Mouse (Mus musculus) CH12.LX (cell line): ENCODE results near the gene 3830406C13Rik. TPM values are rescaled to one million over a fixed set of nuclear protein-coding genes. Genes with fewer than 3 reads are reported as not detected.

Experiments used
- DNase-seq: peaks from one replicate; pipeline ENCODE4 v3.0.0-alpha.2; 2013; ENCODE audit errors: extremely low read depth
- H3K27ac ChIP-seq: 2 replicates; pipeline ENCODE4 v1.5.1; 2012; ENCODE audit warnings: low read depth, mild to moderate bottlenecking, control low read depth, moderate library complexity; ENCODE audit not compliant: insufficient read depth
- H3K27me3 ChIP-seq: replicated peaks from 2 replicates; pipeline ENCODE3; 2012; ENCODE audit warnings: inconsistent platforms
- H3K36me3 ChIP-seq, 2 experiments: replicated peaks in 1 of 2; 2 replicates each; pipeline versions ENCODE3 to v1.6.1; 2012; ENCODE audit warnings: inconsistent platforms in 1 of 2, low read length in 1 of 2, mild to moderate bottlenecking in 1 of 2, mixed read lengths in 1 of 2, moderate library complexity in 1 of 2; ENCODE audit not compliant: control insufficient read depth in 1 of 2, insufficient read depth in 1 of 2
- H3K4me1 ChIP-seq, 2 experiments: 2 replicates each; pipeline ENCODE4 v1.6.1; 2012; ENCODE audit warnings: inconsistent platforms in 1 of 2, moderate library complexity in 1 of 2; ENCODE audit not compliant: insufficient read depth in 2 of 2, control insufficient read depth in 1 of 2
- H3K4me2 ChIP-seq: 2 replicates; pipeline ENCODE4 v1.6.1; 2012; ENCODE audit warnings: low read depth, mild to moderate bottlenecking, control low read depth; ENCODE audit not compliant: poor library complexity, insufficient read depth, severe bottlenecking
- H3K4me3 ChIP-seq, 3 experiments: fragments of 150-350 bp in 1 of 3; sonication (generic) in 1 of 3; replicated peaks in 1 of 3; 2 replicates each; pipeline versions ENCODE3 to v1.5.1; 2011 to 2012; ENCODE audit warnings: low read depth in 2 of 3, low read length in 2 of 3, mild to moderate bottlenecking in 2 of 3, moderate library complexity in 2 of 3, control low read depth in 1 of 3, improper control_type of control experiment in 1 of 3, inconsistent platforms in 1 of 3, mixed read lengths in 1 of 3; ENCODE audit not compliant: poor library complexity in 1 of 3
- H3K79me2 ChIP-seq: replicated peaks from 2 replicates; pipeline ENCODE4 v1.6.1; 2012; ENCODE audit warnings: mild to moderate bottlenecking, moderate library complexity; ENCODE audit not compliant: control insufficient read depth, poor library complexity, insufficient read depth, severe bottlenecking; ENCODE audit errors: extremely low read depth
- H3K9ac ChIP-seq: 2 replicates; pipeline ENCODE4 v1.6.1; 2012; ENCODE audit warnings: low read depth, mild to moderate bottlenecking, control low read depth, moderate library complexity; ENCODE audit not compliant: insufficient read depth
- H3K9me3 ChIP-seq: replicated peaks from 2 replicates; pipeline ENCODE3; 2012; ENCODE audit warnings: low read length, inconsistent platforms, mixed read lengths
- BHLHE40 ChIP-seq: IDR thresholded peaks from 2 replicates; pipeline ENCODE4 v1.6.1; 2011; ENCODE audit warnings: mild to moderate bottlenecking, low read depth, low read length, improper control_type of control experiment
- CHD1 ChIP-seq: IDR thresholded peaks from 2 replicates; pipeline ENCODE4 v1.6.1; 2012; ENCODE audit warnings: low read depth, low read length, improper control_type of control experiment, inconsistent platforms
- CHD2 ChIP-seq: IDR thresholded peaks from 2 replicates; pipeline ENCODE4 v1.6.1; 2011; ENCODE audit warnings: low read length, improper control_type of control experiment
- CTCF ChIP-seq, 2 experiments: IDR thresholded peaks in 1 of 2; conservative IDR thresholded peaks in 1 of 2; 2 replicates each; pipeline ENCODE4 v1.5.1; 2011 to 2012; ENCODE audit warnings: low read depth in 2 of 2, low read length in 2 of 2, improper control_type of control experiment in 1 of 2, inconsistent platforms in 1 of 2, mild to moderate bottlenecking in 1 of 2, moderate library complexity in 1 of 2
- E2F4 ChIP-seq: IDR thresholded peaks from 2 replicates; pipeline ENCODE4 v1.6.1; 2011; ENCODE audit warnings: low read depth, low read length, improper control_type of control experiment; ENCODE audit not compliant: insufficient replicate concordance
- ELF1 ChIP-seq: IDR thresholded peaks from 2 replicates; pipeline ENCODE4 v1.6.1; 2014; ENCODE audit warnings: low read depth, mild to moderate bottlenecking, inconsistent platforms, low read length, improper control_type of control experiment
- EP300 ChIP-seq: IDR thresholded peaks from 2 replicates; pipeline ENCODE4 v1.6.1; 2011; ENCODE audit warnings: low read length, improper control_type of control experiment
- ETS1 ChIP-seq: conservative IDR thresholded peaks from 2 replicates; pipeline ENCODE4 v1.6.1; 2012; ENCODE audit warnings: low read depth, mild to moderate bottlenecking, inconsistent platforms, low read length, improper control_type of control experiment, moderate library complexity
- GABPA ChIP-seq: IDR thresholded peaks from 2 replicates; pipeline ENCODE4 v1.6.1; 2012; ENCODE audit warnings: low read depth, low read length, improper control_type of control experiment, inconsistent platforms; ENCODE audit not compliant: insufficient replicate concordance
- HCFC1 ChIP-seq: IDR thresholded peaks from 2 replicates; pipeline ENCODE4 v1.6.1; 2012; ENCODE audit warnings: low read depth, mild to moderate bottlenecking, inconsistent platforms, low read length, improper control_type of control experiment
- IRF4 ChIP-seq: IDR thresholded peaks from 2 replicates; pipeline ENCODE4 v1.6.1; 2014; ENCODE audit warnings: low read depth, mild to moderate bottlenecking, inconsistent platforms, low read length, improper control_type of control experiment
- JUN ChIP-seq: IDR thresholded peaks from 2 replicates; pipeline ENCODE4 v1.6.1; 2011; ENCODE audit warnings: low read depth, mild to moderate bottlenecking, low read length, improper control_type of control experiment, moderate library complexity; ENCODE audit not compliant: insufficient read depth
- JUND ChIP-seq: conservative IDR thresholded peaks from 2 replicates; pipeline ENCODE4 v1.6.1; 2011; ENCODE audit warnings: low read depth, low read length, improper control_type of control experiment
- KAT2A ChIP-seq: IDR thresholded peaks from 2 replicates; pipeline ENCODE4 v1.6.1; 2012; ENCODE audit warnings: low read length, improper control_type of control experiment, inconsistent platforms; ENCODE audit not compliant: insufficient replicate concordance
- MAFK ChIP-seq: IDR thresholded peaks from 2 replicates; pipeline ENCODE4 v1.6.1; 2011; ENCODE audit warnings: low read length, improper control_type of control experiment; ENCODE audit not compliant: insufficient replicate concordance
- MAX ChIP-seq: IDR thresholded peaks from 2 replicates; pipeline ENCODE4 v1.6.1; 2011; ENCODE audit warnings: low read length, improper control_type of control experiment
- MAZ ChIP-seq: IDR thresholded peaks from 2 replicates; pipeline ENCODE4 v1.6.1; 2012; ENCODE audit warnings: low read depth, mild to moderate bottlenecking, inconsistent platforms, low read length, improper control_type of control experiment, moderate library complexity
- MEF2A ChIP-seq: IDR thresholded peaks from 2 replicates; pipeline ENCODE4 v1.6.1; 2014; ENCODE audit warnings: low read depth, mild to moderate bottlenecking, inconsistent platforms, low read length, improper control_type of control experiment, borderline replicate concordance
- MXI1 ChIP-seq: IDR thresholded peaks from 2 replicates; pipeline ENCODE4 v1.6.1; 2011; ENCODE audit warnings: mild to moderate bottlenecking, low read depth, low read length, improper control_type of control experiment
- MYC ChIP-seq: IDR thresholded peaks from 2 replicates; pipeline ENCODE4 v1.6.1; 2011; ENCODE audit warnings: low read depth, mild to moderate bottlenecking, improper control_type of control experiment, low read length
- NELFE ChIP-seq: IDR thresholded peaks from 2 replicates; pipeline ENCODE4 v1.6.1; 2011; ENCODE audit warnings: low read depth, low read length, improper control_type of control experiment
- NRF1 ChIP-seq: IDR thresholded peaks from 2 replicates; pipeline ENCODE4 v1.6.1; 2014; ENCODE audit warnings: low read depth, mild to moderate bottlenecking, inconsistent platforms, low read length, improper control_type of control experiment, moderate library complexity
- PAX5 ChIP-seq: IDR thresholded peaks from 2 replicates; pipeline ENCODE4 v1.6.1; 2012; ENCODE audit warnings: low read length, inconsistent platforms, mixed read lengths
- POLR2A ChIP-seq: IDR thresholded peaks from 2 replicates; pipeline ENCODE4 v1.6.1; 2011; ENCODE audit warnings: low read depth, mild to moderate bottlenecking, improper control_type of control experiment, low read length
- POLR2AphosphoS2 ChIP-seq: IDR thresholded peaks from 2 replicates; pipeline ENCODE4 v1.6.1; 2011; ENCODE audit warnings: low read depth, low read length, improper control_type of control experiment
- RAD21 ChIP-seq: IDR thresholded peaks from 2 replicates; pipeline ENCODE4 v1.6.1; 2011; ENCODE audit warnings: low read depth, mild to moderate bottlenecking, low read length, improper control_type of control experiment, moderate library complexity
- RCOR1 ChIP-seq: conservative IDR thresholded peaks from 2 replicates; pipeline ENCODE4 v1.6.1; 2012; ENCODE audit warnings: low read depth, mild to moderate bottlenecking, inconsistent platforms, low read length, improper control_type of control experiment
- SIN3A ChIP-seq: IDR thresholded peaks from 2 replicates; pipeline ENCODE4 v1.6.1; 2012; ENCODE audit warnings: low read length, improper control_type of control experiment, inconsistent platforms
- SMC3 ChIP-seq: IDR thresholded peaks from 2 replicates; pipeline ENCODE4 v1.6.1; 2011; ENCODE audit warnings: low read depth, low read length, improper control_type of control experiment
- TBP ChIP-seq: conservative IDR thresholded peaks from 2 replicates; pipeline ENCODE4 v1.6.1; 2011; ENCODE audit warnings: low read depth, low read length, improper control_type of control experiment
- TCF12 ChIP-seq: IDR thresholded peaks from 2 replicates; pipeline ENCODE4 v1.6.1; 2014; ENCODE audit warnings: low read depth, mild to moderate bottlenecking, inconsistent platforms, low read length, improper control_type of control experiment
- UBTF ChIP-seq: IDR thresholded peaks from 2 replicates; pipeline ENCODE4 v1.6.1; 2012; ENCODE audit warnings: low read depth, mild to moderate bottlenecking, inconsistent platforms, low read length, improper control_type of control experiment, moderate library complexity
- USF1 ChIP-seq: IDR thresholded peaks from 2 replicates; pipeline ENCODE4 v1.6.1; 2014; ENCODE audit warnings: low read depth, mild to moderate bottlenecking, inconsistent platforms, low read length, improper control_type of control experiment
- USF2 ChIP-seq: conservative IDR thresholded peaks from 2 replicates; pipeline ENCODE4 v1.6.1; 2011; ENCODE audit warnings: low read depth, low read length, improper control_type of control experiment
- ZC3H11A ChIP-seq: IDR thresholded peaks from 2 replicates; pipeline ENCODE4 v1.6.1; 2012; ENCODE audit warnings: low read depth, mild to moderate bottlenecking, inconsistent platforms, low read length, improper control_type of control experiment
- ZKSCAN1 ChIP-seq: IDR thresholded peaks from 2 replicates; pipeline ENCODE4 v1.6.1; 2012; ENCODE audit warnings: low read depth, inconsistent platforms, low read length, improper control_type of control experiment, borderline replicate concordance
- ZMIZ1 ChIP-seq: IDR thresholded peaks from 2 replicates; pipeline ENCODE4 v1.6.1; 2012; ENCODE audit warnings: low read depth, mild to moderate bottlenecking, inconsistent platforms, low read length, improper control_type of control experiment
- ZNF384 ChIP-seq: IDR thresholded peaks from 2 replicates; pipeline ENCODE4 v1.6.1; 2012; ENCODE audit warnings: low read depth, low read length, improper control_type of control experiment, inconsistent platforms
- dilution Hi-C: fragments of 300-500 bp; cut with MboI; formaldehyde crosslinking; loops from 2 replicates; pipeline ENCODE4 v1.14.3; 2020; ENCODE audit warnings: low sequenced_read_pairs; ENCODE audit not compliant: extremely low pct_unique_long_range_greater_than_20kb, extremely low pct_ligation_motif_present
- in situ Hi-C: fragments of 300-500 bp; cut with MboI; formaldehyde crosslinking; loops from 3 replicates; pipeline ENCODE4 v1.14.3; 2019; ENCODE audit warnings: low sequenced_read_pairs, low pct_ligation_motif_present, low pct_unique_long_range_greater_than_20kb, mixed read lengths
- polyA plus RNA-seq: library from polyadenylated mRNA; unstranded; fragments of >175 nt; gene quantifications from 2 replicates; pipeline ENCODE4 v1.2.1, GENCODE M21; 2012; ENCODE audit warnings: low read depth; ENCODE audit not compliant: insufficient read length
- total RNA-seq, 2 experiments: library from RNA; depleted of rRNA; stranded (reverse); fragments of 300-350 nt in 1 of 2; fragments of >200 nt in 1 of 2; gene quantifications; 2 replicates each; pipeline ENCODE4 v1.2.3; 2012 to 2014

The 3830406C13Rik gene
- 14.5 and 18.3 TPM in 2 replicates for total RNA-seq (2012; rRNA removed)
- 26.5 and 28.7 TPM in 2 replicates for total RNA-seq (2014; rRNA removed)
- 21.8 and 27.8 TPM in 2 replicates for polyA plus RNA-seq

GRCm38 (mm10) chr14:12284141-12284912 lies at the start of gene 3830406C13Rik:
Gene 3830406C13Rik, plus strand, starts transcription at chr14:12284173.
- TF ChIP-seq NELFE (peak; percentile 85), ELF1 (peak; percentile 96), UBTF (peak; percentile 86), ZKSCAN1 (no peak), POLR2AphosphoS2 (peak; percentile 67; the same call in 1 of the 2 replicates), CHD1 (no peak), ETS1 (no peak), MAFK (no peak), GABPA (no peak), SMC3 (no peak), MEF2A (no peak), POLR2A (peak; percentile 95), NRF1 (peak; percentile 90), EP300 (no peak), JUN (no peak), TCF12 (peak; percentile 83), MAX (peak; percentile 34; the same call in 1 of the 2 replicates), ZNF384 (no peak), E2F4 (no peak), HCFC1 (peak; percentile 69), RCOR1 (no peak), USF1 (no peak), RAD21 (no peak), SIN3A (no peak; the same call in 1 of the 2 replicates), MXI1 (peak; percentile 79), ZMIZ1 (peak; percentile 66; the same call in 1 of the 2 replicates), IRF4 (no peak), USF2 (no peak), MAZ (no peak), CHD2 (no peak), TBP (no peak), BHLHE40 (0 out of 2 replicates have a peak, but pooled peaks have one; percentile 14), KAT2A (no peak), JUND (no peak), PAX5 (no peak), ZC3H11A (no peak), MYC (no peak), CTCF (conservative IDR thresholded peaks at IDR 0.05 in 1 of 2, IDR thresholded peaks at IDR 0.05 in 1 of 2; ENCODE audit: low read depth in 2 of 2, low read length in 2 of 2) (no peak)
- in situ Hi-C loops: no loop called here
- dilution Hi-C loops: no loop called here
- peak within 1 kb of the TSS; percentile 95 for H3K9ac ChIP-seq
- no peaks in the 10 kb centered on the region for H3K27me3 ChIP-seq
- H3K36me3 ChIP-seq: peaks cover 5 to 17% of the 10 kb centered on the region in 2 experiments
- peak within 1 kb of the TSS; percentile 75 to 97 (median 82) for H3K4me3 ChIP-seq
- peak within 1 kb of the TSS; percentile 67 for H3K27ac ChIP-seq
- peaks cover 6 to 25% of the 10 kb centered on the region in 2 experiments; a peak in 2 of 4 replicates for H3K4me1 ChIP-seq
- peak; percentile 89 for DNase-seq
- peak within 1 kb of the TSS; percentile 53 for H3K4me2 ChIP-seq
- H3K79me2 ChIP-seq: no peaks in the 10 kb centered on the region
- no peaks in the 10 kb centered on the region for H3K9me3 ChIP-seq
